In genomic region chr8:109736819-109737218, GRCm38 (mm10) we compare ENCODE assay signal across 7 mouse cellular contexts. TPM values are rescaled to one million over a fixed set of nuclear protein-coding genes. Genes with fewer than 3 reads are reported as not detected.
DNase-seq lines count a peak whose midpoint lies in the region; ATAC-seq lines count a peak whose summit lies in the region.

No protein-coding gene starts in this region.

- DNase-seq in urinary bladder, postnatal 25 days (ENCODE audit: low spot score), result peak; percentile 7
- DNase-seq in urinary bladder, adult 2 months (ENCODE audit: low spot score), result no peak
- DNase-seq in limb, embryonic 11.5 days (ENCODE audit: low spot score), result no peak
- DNase-seq in cerebellum, adult 9-11 months, result no peak
- no peak for DNase-seq in gastrocnemius, postnatal 10 days

- H3K27me3 ChIP-seq in limb, embryonic 11.5 days (ENCODE audit: control insufficient read depth, insufficient read depth, low read length), result no peaks in the 10 kb centered on the region
- H3K27me3 ChIP-seq in neural tube, embryonic 13.5 days, result no peaks in the 10 kb centered on the region

- no peak overlapping the region for H3K27ac ChIP-seq in limb, embryonic 11.5 days (replicated peaks; ENCODE audit: low read depth, low read length)
- 0 out of 2 replicates have a peak overlapping the region, but pooled peaks have one; percentile 14 for H3K27ac ChIP-seq in neural tube, embryonic 13.5 days (replicated peaks)

- 0 out of 2 replicates have a peak, but pooled peaks cover 2% of the 10 kb centered on the region for H3K4me1 ChIP-seq in limb, embryonic 11.5 days (ENCODE audit: control insufficient read depth, insufficient read depth, low read length)
- peaks cover 20% of the 10 kb centered on the region for H3K4me1 ChIP-seq in neural tube, embryonic 13.5 days (replicated peaks)

- no peaks in the 10 kb centered on the region for H3K9me3 ChIP-seq in limb, embryonic 11.5 days (ENCODE audit: control insufficient read depth, low read length)
- no peaks in the 10 kb centered on the region for H3K9me3 ChIP-seq in neural tube, embryonic 13.5 days

- H3K4me2 ChIP-seq in limb, embryonic 11.5 days (ENCODE audit: low read depth, severe bottlenecking), result peak overlapping the region; percentile 71
- H3K4me2 ChIP-seq in neural tube, embryonic 13.5 days, result peak overlapping the region; percentile 86

- peak overlapping the region; percentile 84 for H3K4me3 ChIP-seq in limb, embryonic 11.5 days (ENCODE audit: low read depth, low read length)
- peak overlapping the region; percentile 99 for H3K4me3 ChIP-seq in neural tube, embryonic 13.5 days

- H3K36me3 ChIP-seq in limb, embryonic 11.5 days (ENCODE audit: control insufficient read depth, insufficient read depth, low read length), result peaks cover 17% of the 10 kb centered on the region
- H3K36me3 ChIP-seq in neural tube, embryonic 13.5 days, result peaks cover 31% of the 10 kb centered on the region

- peak; percentile 43 for ATAC-seq in erythroid progenitor cell, adult 5-6 weeks (replicated peaks; ENCODE audit: low FRiP score, poor library complexity, severe bottlenecking)
- peak; percentile 26; the same call in 1 of the 2 replicates for ATAC-seq in limb, embryonic 11.5 days (ENCODE audit: insufficient number of reproducible peaks, low FRiP score, low TSS enrichment, low read depth)
- peak; percentile 52; the same call in 1 of the 2 replicates for ATAC-seq in neural tube, embryonic 13.5 days (ENCODE audit: low read depth)

- WGBS in limb, embryonic 11.5 days, result 13% methylated on average over 8 of the region's 8 CpGs
- WGBS in neural tube, embryonic 13.5 days, result 12% methylated on average over 8 of the region's 8 CpGs

- peak overlapping the region; percentile 96 for H3K9ac ChIP-seq in limb, embryonic 11.5 days (ENCODE audit: low read length)
- peak overlapping the region; percentile 98 for H3K9ac ChIP-seq in neural tube, embryonic 13.5 days

RNA-seq across cellular contexts. Expression of gene Atxn1l, which starts 0.7 kb away (rescaled TPM):
- polyA plus RNA-seq in urinary bladder, adult 2 months (2012; rRNA removed), result 11.3 and 13.7 TPM in 2 replicates
- 2.9 and 10.1 TPM in 2 replicates for total RNA-seq in erythroid progenitor cell, adult 5-6 weeks (2015; ENCODE audit: low replicate concordance)
- 4.4 and 5.8 TPM in 2 replicates for total RNA-seq in erythroid progenitor cell, adult 5-6 weeks (2017; ENCODE audit: low replicate concordance)
- 6.4 and 7.8 TPM in 2 replicates for polyA plus RNA-seq in limb, embryonic 11.5 days (2014; fragmentation: Nextera tagmentation; extraction: Ambion mirVana)
- polyA plus RNA-seq in neural tube, embryonic 13.5 days (2015; fragmentation: Nextera tagmentation; extraction: Ambion mirVana), result 3.5 and 3.7 TPM in 2 replicates
- total RNA-seq in gastrocnemius, postnatal 10 days (2021), result 10 to 100 TPM; 25.1 to 25.4 TPM

RNA-seq across cellular contexts. Expression of gene Zfp821, which starts 31.5 kb away (rescaled TPM):
- 13.4 and 15.2 TPM in 2 replicates for polyA plus RNA-seq in urinary bladder, adult 2 months (2012; rRNA removed)
- 14.3 and 14.8 TPM in 2 replicates for total RNA-seq in erythroid progenitor cell, adult 5-6 weeks (2015; ENCODE audit: low replicate concordance)
- 38.2 and 43.3 TPM in 2 replicates for total RNA-seq in erythroid progenitor cell, adult 5-6 weeks (2017; ENCODE audit: low replicate concordance)
- 44.4 and 45.3 TPM in 2 replicates for polyA plus RNA-seq in limb, embryonic 11.5 days (2014; fragmentation: Nextera tagmentation; extraction: Ambion mirVana)
- polyA plus RNA-seq in neural tube, embryonic 13.5 days (2015; fragmentation: Nextera tagmentation; extraction: Ambion mirVana), result 69.6 and 74.6 TPM in 2 replicates
- total RNA-seq in gastrocnemius, postnatal 10 days (2021), result 1 to 10 TPM; 7.5 to 9.5 TPM

RNA-seq across cellular contexts. Expression of gene Ap1g1, which starts 41.5 kb away (rescaled TPM):
- polyA plus RNA-seq in urinary bladder, adult 2 months (2012; rRNA removed), result 58.7 TPM in 2 replicates
- 23.1 and 50.7 TPM in 2 replicates for total RNA-seq in erythroid progenitor cell, adult 5-6 weeks (2015; ENCODE audit: low replicate concordance)
- total RNA-seq in erythroid progenitor cell, adult 5-6 weeks (2017; ENCODE audit: low replicate concordance), result 30.6 and 36.2 TPM in 2 replicates
- 34.9 and 47.2 TPM in 2 replicates for polyA plus RNA-seq in limb, embryonic 11.5 days (2014; fragmentation: Nextera tagmentation; extraction: Ambion mirVana)
- 49.6 and 53.4 TPM in 2 replicates for polyA plus RNA-seq in neural tube, embryonic 13.5 days (2015; fragmentation: Nextera tagmentation; extraction: Ambion mirVana)
- total RNA-seq in gastrocnemius, postnatal 10 days (2021), result 10 to 100 TPM; 34.8 to 42.5 TPM

RNA-seq across cellular contexts. Expression of gene Ist1, which starts 43.8 kb away (rescaled TPM):
- 84.2 and 98.4 TPM in 2 replicates for polyA plus RNA-seq in urinary bladder, adult 2 months (2012; rRNA removed)
- 66.7 and 85.9 TPM in 2 replicates for total RNA-seq in erythroid progenitor cell, adult 5-6 weeks (2015; ENCODE audit: low replicate concordance)
- 45.2 and 62.4 TPM in 2 replicates for total RNA-seq in erythroid progenitor cell, adult 5-6 weeks (2017; ENCODE audit: low replicate concordance)
- polyA plus RNA-seq in limb, embryonic 11.5 days (2014; fragmentation: Nextera tagmentation; extraction: Ambion mirVana), result 171 and 174 TPM in 2 replicates
- 177 and 190 TPM in 2 replicates for polyA plus RNA-seq in neural tube, embryonic 13.5 days (2015; fragmentation: Nextera tagmentation; extraction: Ambion mirVana)
- 10 to 100 TPM; 32.3 to 40.7 TPM for total RNA-seq in gastrocnemius, postnatal 10 days (2021)
